Mouse (Mus musculus) limb, embryonic 11.5 days (tissue): ENCODE results near the gene Gnptg. TPM values are rescaled to one million over a fixed set of nuclear protein-coding genes. Genes with fewer than 3 reads are reported as not detected.
A peak's percentile ranks its signal among the peaks of the same experiment; 100 is the strongest.

Experiments
- ATAC-seq: fragments of 200-750 bp; cut with Nextera tagmentation; 2 replicates; pipeline ENCODE4 v1.8.0; 2017; ENCODE audit warnings: low read depth; ENCODE audit not compliant: insufficient number of reproducible peaks, low FRiP score, low TSS enrichment
- DNase-seq: peaks from one replicate; pipeline ENCODE4 v3.0.0-alpha.2; 2015; ENCODE audit warnings: low spot score
- H3K27ac ChIP-seq: fragments of 300-500 bp; sonication (generic); replicated peaks from 2 replicates; pipeline ENCODE4 v1.5.1; 2014; ENCODE audit warnings: low read depth, mild to moderate bottlenecking, low read length
- H3K27me3 ChIP-seq: fragments of 300-500 bp; sonication (generic); 2 replicates; pipeline ENCODE4 v1.6.1; 2014; ENCODE audit warnings: mild to moderate bottlenecking, low read length, mixed read lengths; ENCODE audit not compliant: control insufficient read depth, insufficient read depth
- H3K36me3 ChIP-seq: fragments of 300-500 bp; sonication (generic); 2 replicates; pipeline ENCODE4 v1.6.1; 2014; ENCODE audit warnings: mild to moderate bottlenecking, low read length, moderate library complexity, mixed read lengths; ENCODE audit not compliant: control insufficient read depth, insufficient read depth
- H3K4me1 ChIP-seq: fragments of 300-500 bp; sonication (generic); 2 replicates; pipeline ENCODE4 v1.6.1; 2014; ENCODE audit warnings: low read length, mixed read lengths; ENCODE audit not compliant: control insufficient read depth, insufficient read depth
- H3K4me2 ChIP-seq: fragments of 300-500 bp; sonication (generic); 2 replicates; pipeline ENCODE4 v1.6.1; 2014; ENCODE audit warnings: low read depth, mild to moderate bottlenecking, moderate library complexity; ENCODE audit not compliant: severe bottlenecking
- H3K4me3 ChIP-seq: fragments of 300-500 bp; sonication (generic); 2 replicates; pipeline ENCODE4 v1.5.1; 2014; ENCODE audit warnings: low read depth, low read length
- H3K9ac ChIP-seq: fragments of 300-500 bp; sonication (generic); 2 replicates; pipeline ENCODE4 v1.6.1; 2014; ENCODE audit warnings: mild to moderate bottlenecking, low read length
- H3K9me3 ChIP-seq: fragments of 300-500 bp; sonication (generic); 2 replicates; pipeline ENCODE4 v1.6.1; 2016; ENCODE audit warnings: low read length; ENCODE audit not compliant: control insufficient read depth
- WGBS: fragments of 180-500 bp; shearing (Covaris S2); extraction: QIAGEN DNeasy Blood & Tissue Kit; methylation state at CpG from one replicate; pipeline ENCODE4 v1.1.7; 2014; 5-methylcytosine and 5-hydroxymethylcytosine counted together
- polyA plus RNA-seq: library from polyadenylated mRNA; unstranded; fragments of >200 nt; fragmentation: Nextera tagmentation; extraction: Ambion mirVana; gene quantifications from 2 replicates; pipeline ENCODE4 v1.2.1, GENCODE M21; 2014

The Gnptg gene
- polyA plus RNA-seq, 1 experiment from 2014 or later, result 28.3 TPM

DNA sequence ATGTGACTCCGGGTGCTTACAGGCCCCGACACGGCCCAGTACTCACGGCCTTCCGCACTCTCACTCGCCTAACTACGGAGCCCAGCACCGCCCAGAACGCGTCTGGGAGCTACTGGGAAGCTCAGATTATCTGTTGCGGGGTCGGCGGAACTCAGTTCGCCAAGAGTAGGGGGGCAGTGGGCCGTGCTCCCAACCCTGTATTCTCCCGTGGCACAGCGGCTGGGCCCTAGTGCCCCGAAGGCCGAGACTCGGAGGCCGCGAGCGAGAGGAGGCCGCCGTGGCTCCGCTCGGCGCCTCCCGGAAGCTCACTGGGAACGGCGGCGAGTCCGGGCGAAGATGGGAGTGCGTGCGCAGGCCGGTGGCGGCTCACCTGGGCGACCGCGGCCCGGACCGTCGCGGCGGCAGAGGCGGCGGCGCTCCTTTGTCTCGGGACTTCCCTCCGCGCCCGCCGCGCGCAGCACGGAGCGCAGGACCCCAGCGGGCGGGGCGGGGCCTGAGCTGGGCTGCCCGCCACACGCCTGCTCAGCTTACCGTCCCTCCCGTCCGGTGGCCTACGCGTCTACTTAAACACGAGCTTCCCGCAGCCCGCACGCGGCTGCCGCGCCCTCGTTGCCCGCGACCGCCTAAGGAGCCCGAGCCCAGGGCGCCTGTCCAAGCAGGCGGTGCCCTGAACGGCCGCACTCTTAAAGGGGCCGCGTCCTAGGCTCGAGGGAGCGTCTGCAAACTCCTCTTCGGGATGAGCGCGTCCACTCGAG is 33.2 kb upstream of the Gnptg start:
- Histone ChIP-seq H3K4me1 (peaks cover 15% of the 10 kb centered on the region), H3K27me3 (no peaks in the 10 kb centered on the region), H3K4me2 (peak overlapping the region; percentile 98), H3K9me3 (no peaks in the 10 kb centered on the region), H3K27ac (peak overlapping the region; percentile 98), H3K4me3 (peak overlapping the region; percentile 100), H3K36me3 (peaks cover 19% of the 10 kb centered on the region), H3K9ac (peak overlapping the region; percentile 100)
- WGBS, result under 1% methylated on average over 91 of the region's 92 CpGs
- peak; percentile 93 for DNase-seq
- ATAC-seq, result peak; percentile 89

DNA sequence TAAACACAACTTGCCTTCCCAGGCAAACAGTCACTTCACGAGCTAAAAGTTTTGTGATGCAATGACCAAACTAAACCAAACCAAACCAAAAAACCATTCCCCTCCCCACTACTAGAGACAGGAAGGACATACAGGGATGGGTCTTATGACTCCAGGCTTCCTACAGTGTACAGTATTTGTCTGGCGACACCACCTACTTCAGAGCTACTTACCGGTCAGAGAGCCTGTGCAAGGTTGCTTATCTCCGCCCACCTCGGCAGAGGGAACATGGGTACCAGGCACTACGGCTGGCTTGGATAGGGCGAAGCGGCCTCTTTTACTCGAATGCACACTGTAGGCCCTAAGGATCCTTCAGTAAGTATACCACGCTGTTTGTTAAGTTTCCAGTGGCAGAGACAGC is 32.4 kb upstream of the Gnptg start:
- DNase-seq, result no peak
- Histone ChIP-seq H3K27me3 (no peaks in the 10 kb centered on the region), H3K4me3 (peak overlapping the region; percentile 100), H3K4me2 (peak overlapping the region; percentile 98), H3K36me3 (peaks cover 27% of the 10 kb centered on the region), H3K9ac (peak overlapping the region; percentile 100), H3K27ac (0 out of 2 replicates have a peak overlapping the region, but pooled peaks have one; percentile 26), H3K9me3 (no peaks in the 10 kb centered on the region), H3K4me1 (peaks cover 15% of the 10 kb centered on the region)
- 0% methylated on average over 10 of the region's 10 CpGs for WGBS
- no peak for ATAC-seq

DNA sequence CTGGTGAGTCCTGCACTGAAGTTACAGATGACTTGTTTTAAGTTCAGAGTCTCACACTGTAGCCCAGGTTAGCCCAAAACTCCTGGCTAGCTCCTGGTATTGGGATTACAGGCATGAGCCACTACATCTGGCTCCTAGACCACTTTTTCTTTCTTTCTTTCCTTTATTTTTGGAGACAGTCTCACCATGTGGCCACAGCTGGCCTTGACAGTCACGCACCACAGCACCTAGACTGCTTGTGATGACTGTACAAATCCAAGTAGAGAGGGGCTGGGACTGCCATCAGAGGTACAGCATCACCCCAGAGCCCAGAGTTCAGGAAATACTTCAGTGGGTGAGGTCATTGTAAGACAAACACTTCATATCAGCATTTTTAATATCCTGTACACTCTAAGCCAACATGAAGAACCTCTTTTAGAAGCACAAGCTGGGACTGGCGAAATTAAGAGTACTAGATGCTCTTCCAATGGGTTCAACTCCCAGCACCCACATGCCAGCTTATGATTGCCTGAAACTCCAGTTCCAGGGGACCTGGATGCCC is 30.9 kb upstream of the Gnptg start:
- H3K4me1 ChIP-seq, result peaks cover 15% of the 10 kb centered on the region
- no peak for ATAC-seq
- DNase-seq, result no peak
- H3K4me3 ChIP-seq, result no peak overlapping the region
- no peak overlapping the region for H3K27ac ChIP-seq
- H3K9me3 ChIP-seq, result no peaks in the 10 kb centered on the region
- 95% methylated on average over 2 of the region's 2 CpGs for WGBS
- no peak overlapping the region; the same call in 1 of the 2 replicates for H3K9ac ChIP-seq
- no peaks in the 10 kb centered on the region for H3K27me3 ChIP-seq
- peaks cover 38% of the 10 kb centered on the region for H3K36me3 ChIP-seq
- peak overlapping the region; percentile 20; the same call in 1 of the 2 replicates for H3K4me2 ChIP-seq

DNA sequence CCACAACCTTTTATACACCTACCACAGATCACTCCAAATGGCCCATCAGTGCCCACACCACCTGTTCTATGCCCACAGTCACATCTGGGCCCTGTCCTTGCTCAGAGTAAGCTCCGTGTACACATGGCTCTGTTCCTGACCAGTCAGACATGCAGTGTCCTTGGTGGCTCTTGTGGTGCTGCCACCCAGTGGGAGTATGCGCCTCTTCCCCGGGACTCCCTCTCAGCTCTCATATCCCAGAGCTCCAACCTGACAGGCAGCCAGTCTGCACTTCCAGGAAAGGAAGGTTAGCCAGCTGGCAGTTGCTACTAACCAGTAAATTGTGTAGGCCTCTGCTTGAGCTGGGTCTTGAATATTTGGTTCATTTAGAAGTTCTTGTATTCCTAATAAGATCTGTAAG is 24.5 kb upstream of the Gnptg start:
- Histone ChIP-seq H3K9me3 (no peaks in the 10 kb centered on the region), H3K4me3 (no peak overlapping the region), H3K4me2 (no peak overlapping the region), H3K9ac (no peak overlapping the region), H3K4me1 (no peaks in the 10 kb centered on the region), H3K27ac (no peak overlapping the region), H3K36me3 (peaks cover 61% of the 10 kb centered on the region), H3K27me3 (no peaks in the 10 kb centered on the region)
- ATAC-seq (no peak), DNase-seq (no peak)
- WGBS, result 83% methylated on average over 3 of the region's 3 CpGs

- H3K4me2 ChIP-seq, result no peak overlapping the region
- H3K4me3 ChIP-seq, result no peak overlapping the region
- no peak for DNase-seq
- H3K27ac ChIP-seq, result no peak overlapping the region
- H3K9me3 ChIP-seq, result no peaks in the 10 kb centered on the region
- peaks cover 6% of the 10 kb centered on the region for H3K36me3 ChIP-seq
- H3K9ac ChIP-seq, result no peak overlapping the region
- H3K27me3 ChIP-seq, result peaks cover 30% of the 10 kb centered on the region
- peaks cover 18% of the 10 kb centered on the region for H3K4me1 ChIP-seq
- WGBS, result 59% methylated on average over 6 of the region's 6 CpGs
- ATAC-seq, result no peak
Measured at GRCm38 (mm10) chr17:25257804-25258261, 17.9 kb upstream of the Gnptg start.

- WGBS, result 5% methylated on average over 35 of the region's 35 CpGs
- no peaks in the 10 kb centered on the region for H3K9me3 ChIP-seq
- H3K4me2 ChIP-seq, result peak within 1 kb of the TSS; percentile 67
- H3K4me1 ChIP-seq, result peaks cover 18% of the 10 kb centered on the region
- H3K9ac ChIP-seq, result peak within 1 kb of the TSS; percentile 41
- H3K27ac ChIP-seq, result no peak within 1 kb of the TSS
- H3K27me3 ChIP-seq, result peaks cover 30% of the 10 kb centered on the region
- DNase-seq, result peak; percentile 68
- H3K36me3 ChIP-seq, result no peaks in the 10 kb centered on the region
- H3K4me3 ChIP-seq, result peak within 1 kb of the TSS; percentile 31
- peak; percentile 49; the same call in 1 of the 2 replicates for ATAC-seq
Measured at GRCm38 (mm10) chr17:25256140-25256754, 16.3 kb upstream of the Gnptg start, which contains the start of gene Baiap3. Gene Baiap3, minus strand, starts transcription at chr17:25256364.

DNA sequence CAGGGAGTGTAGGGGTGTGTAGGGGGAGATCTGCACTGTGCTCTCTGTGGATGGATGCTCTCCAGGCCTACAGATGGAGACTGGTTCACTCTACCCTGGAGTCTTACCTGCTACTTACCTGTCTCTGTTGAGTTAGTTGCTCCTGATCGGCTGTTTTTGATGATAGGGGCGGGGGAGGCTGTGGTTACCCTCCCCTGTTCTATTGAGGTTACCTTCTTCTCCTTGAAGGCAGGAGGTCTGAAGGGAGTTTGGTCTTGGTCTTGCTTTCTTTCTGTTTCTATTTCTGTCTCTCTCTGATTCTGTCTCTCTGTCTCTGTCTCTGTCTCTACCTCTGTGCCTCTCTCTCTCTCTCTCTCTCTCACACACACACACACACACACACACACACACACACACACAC is 15.2 kb upstream of the Gnptg start:
- no peak overlapping the region for H3K27ac ChIP-seq
- peaks cover 30% of the 10 kb centered on the region for H3K27me3 ChIP-seq
- 66% methylated on average over 2 of the region's 2 CpGs for WGBS
- no peaks in the 10 kb centered on the region for H3K36me3 ChIP-seq
- no peak for ATAC-seq
- no peak overlapping the region for H3K4me3 ChIP-seq
- no peaks in the 10 kb centered on the region for H3K9me3 ChIP-seq
- no peak overlapping the region for H3K4me2 ChIP-seq
- H3K9ac ChIP-seq, result no peak overlapping the region
- peaks cover 18% of the 10 kb centered on the region for H3K4me1 ChIP-seq
- no peak for DNase-seq

DNA sequence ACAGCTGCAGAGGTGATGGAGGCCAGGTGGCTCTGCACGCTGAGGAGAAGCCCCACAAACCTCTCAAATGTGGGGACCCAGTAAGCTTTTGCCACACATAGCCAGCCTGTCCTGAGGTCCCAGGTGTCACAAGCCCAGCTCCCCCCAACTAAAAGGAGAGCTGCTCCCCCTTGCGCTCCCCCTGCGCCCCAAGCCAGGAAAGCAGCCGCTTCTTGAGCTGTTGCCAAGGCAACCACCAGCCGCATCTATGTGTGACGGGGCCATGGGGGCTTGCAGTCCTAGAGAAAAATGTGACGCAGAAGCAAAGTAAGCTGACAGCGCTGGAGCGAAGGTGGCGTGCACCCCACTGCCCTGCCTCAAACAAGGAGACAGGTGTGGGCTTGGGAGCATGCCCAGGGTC is 13.8 kb upstream of the Gnptg start:
- no peaks in the 10 kb centered on the region for H3K9me3 ChIP-seq
- ATAC-seq, result no peak
- no peak overlapping the region for H3K4me3 ChIP-seq
- H3K27ac ChIP-seq, result no peak overlapping the region
- peaks cover 30% of the 10 kb centered on the region for H3K27me3 ChIP-seq
- peaks cover 18% of the 10 kb centered on the region for H3K4me1 ChIP-seq
- no peak for DNase-seq
- no peak overlapping the region; the same call in 1 of the 2 replicates for H3K9ac ChIP-seq
- no peak overlapping the region for H3K4me2 ChIP-seq
- no peaks in the 10 kb centered on the region for H3K36me3 ChIP-seq
- WGBS, result 32% methylated on average over 10 of the region's 10 CpGs
